Mouse (Mus musculus): ENCODE results near the gene Gab1.

DNA sequence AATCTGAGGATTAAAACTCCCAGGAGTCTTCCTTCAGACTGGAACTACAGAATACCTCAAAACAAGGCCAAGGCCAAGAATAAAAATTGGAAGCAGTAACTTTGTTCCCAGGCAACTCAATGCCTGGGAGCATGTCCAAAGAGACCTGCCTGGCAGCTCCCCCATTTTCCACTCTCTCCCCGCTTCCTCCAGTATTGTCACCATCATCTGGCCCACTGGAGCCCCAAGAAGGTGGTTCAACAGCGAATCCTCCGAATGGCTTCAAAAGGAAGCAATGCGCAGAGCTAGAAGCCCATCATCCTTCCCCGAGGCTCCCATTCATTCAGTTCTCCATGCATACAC is 142.3 kb downstream of the Gab1 start:
- TF ChIP-seq POLR2A (IDR thresholded peaks at IDR 0.05; ENCODE audit: insufficient read depth, low read depth, low read length) (no peak), CTCF (IDR thresholded peaks at IDR 0.05; ENCODE audit: insufficient read depth, low read depth, low read length) (no peak)

All from olfactory bulb, adult 2 months (tissue).